Comparison of ENCODE assay signal across 17 mouse cellular contexts in genomic region chr2:60291381-60291780, GRCm38 (mm10).
"Had no signal": no experiment of that assay in that cellular context is flagged by ENCODE, and none has a peak within 500 bp of the region (broad histone marks: within the 10 kb centered on the region; RNA-seq: fewer than 3 reads in every experiment).

No protein-coding gene starts in this region.

- H3K4me3 ChIP-seq: megakaryocyte, embryonic 14.5 days; midbrain, embryonic 13.5 days; myocyte; neural tube, embryonic 13.5 days; neural tube, embryonic 15.5 days had no signal

- H3K4me1 ChIP-seq: midbrain, embryonic 13.5 days; neural tube, embryonic 13.5 days; neural tube, embryonic 15.5 days had no signal

- H3K27me3 ChIP-seq: midbrain, embryonic 13.5 days; neural tube, embryonic 13.5 days; neural tube, embryonic 15.5 days had no signal

- H3K27ac ChIP-seq: macrophage; midbrain, embryonic 13.5 days; neural tube, embryonic 13.5 days; neural tube, embryonic 15.5 days had no signal

- H3K9ac ChIP-seq: lung, embryonic 14.5 days; midbrain, embryonic 13.5 days; neural tube, embryonic 13.5 days; neural tube, embryonic 15.5 days had no signal

- DNase-seq: lung, adult 18-20 months; lung, embryonic 14.5 days; lung, postnatal 10 days; retina, postnatal 1 day; right cerebral cortex, adult 18-20 months; right cerebral cortex, postnatal 25 days; right cerebral cortex, postnatal 4 days; spleen, adult 18-20 months; thymus, adult 18-20 months; thymus, postnatal 14 days; thymus, postnatal 36 days had no signal

- H3K36me3 ChIP-seq: midbrain, embryonic 13.5 days; neural tube, embryonic 13.5 days; neural tube, embryonic 15.5 days had no signal
